Mouse (Mus musculus) embryonic fibroblast, embryonic 13.5 days (primary cell): ENCODE results near the gene Dock6.

Experiments
- CTCF ChIP-seq: IDR thresholded peaks from 2 replicates; pipeline ENCODE4 v1.5.1; 2011; ENCODE audit warnings: mild to moderate bottlenecking, control low read depth, low read length, moderate library complexity, borderline replicate concordance; ENCODE audit not compliant: insufficient read depth
- POLR2A ChIP-seq: IDR thresholded peaks from 2 replicates; pipeline ENCODE4 v1.6.1; 2011; ENCODE audit warnings: low read depth, mild to moderate bottlenecking, control low read depth, low read length, moderate library complexity

GRCm38 (mm10) chr9:21865673-21866398, 13.4 kb upstream of the Dock6 start:
- no peak for TF ChIP-seq CTCF
- no peak for TF ChIP-seq POLR2A
